Comparison of ENCODE assay signal across 24 mouse cellular contexts in genomic region chr12:118521770-118522169, GRCm38 (mm10).
DNase-seq lines count a peak whose midpoint lies in the region; ATAC-seq and TF ChIP-seq lines count a peak whose summit lies in the region.
"Had no signal": no experiment of that assay in that cellular context is flagged by ENCODE, and none has a peak within 500 bp of the region (broad histone marks: within the 10 kb centered on the region; RNA-seq: fewer than 3 reads in every experiment).

No protein-coding gene starts in this region.

- ATAC-seq in forebrain, embryonic 11.5 days (replicated peaks; ENCODE audit: low FRiP score): peak; percentile 22; the same call in 1 of the 2 replicates
- no peak for ATAC-seq in forebrain, embryonic 16.5 days
- peak; percentile 56; the same call in 1 of the 2 replicates for ATAC-seq in embryonic facial prominence, embryonic 12.5 days (ENCODE audit: insufficient number of reproducible peaks, insufficient read depth, low FRiP score, low TSS enrichment)
- peak; percentile 34; the same call in 1 of the 2 replicates for ATAC-seq in midbrain, postnatal 0 days (ENCODE audit: low FRiP score)
- ATAC-seq: intestine, postnatal 0 days; liver, postnatal 0 days had no signal

- intact Hi-C loops in left cerebral cortex, postnatal 4 days (cut with DNase I): no loop called here
- intact Hi-C loops in left cerebral cortex, postnatal 25 days (cut with DNase I): no loop called here

- peak overlapping the region; percentile 57 for H3K27ac ChIP-seq in forebrain, embryonic 11.5 days (ENCODE audit: low read depth, low read length)
- no peak overlapping the region for H3K27ac ChIP-seq in forebrain, embryonic 16.5 days (ENCODE audit: low read length)
- H3K27ac ChIP-seq in embryonic facial prominence, embryonic 12.5 days: no peak overlapping the region
- peak overlapping the region; percentile 42; the same call in 1 of the 2 replicates for H3K27ac ChIP-seq in midbrain, embryonic 10.5 days (replicated peaks)
- H3K27ac ChIP-seq in midbrain, postnatal 0 days (ENCODE audit: low read depth, low read length): no peak overlapping the region
- H3K27ac ChIP-seq: heart, adult 2 months; kidney, embryonic 15.5 days; neural tube, embryonic 13.5 days had no signal

- no peak overlapping the region for H3K4me2 ChIP-seq in forebrain, embryonic 11.5 days (ENCODE audit: low read depth, low read length, severe bottlenecking)
- no peak overlapping the region for H3K4me2 ChIP-seq in forebrain, embryonic 16.5 days (ENCODE audit: low read length)
- no peak overlapping the region for H3K4me2 ChIP-seq in embryonic facial prominence, embryonic 12.5 days (replicated peaks)
- no peak overlapping the region for H3K4me2 ChIP-seq in midbrain, postnatal 0 days (ENCODE audit: low read depth, low read length, poor library complexity, severe bottlenecking)
- H3K4me2 ChIP-seq: kidney, embryonic 15.5 days; neural tube, embryonic 13.5 days had no signal

- DNase-seq in forebrain, embryonic 11.5 days (ENCODE audit: low spot score): no peak
- DNase-seq in midbrain, embryonic 10.5 days (ENCODE audit: low spot score): no peak
- peak; percentile 2 for DNase-seq in midbrain, postnatal 0 days (ENCODE audit: low spot score)
- no peak for DNase-seq in left cerebral cortex, postnatal 4 days
- DNase-seq in left cerebral cortex, postnatal 25 days (ENCODE audit: low spot score in 2 of 2): no peak
- no peak for DNase-seq in kidney, postnatal 14 days
- DNase-seq: adrenal gland, postnatal 25 days; cerebellum, adult 11 months; cerebellum, postnatal 14 days; embryo, embryonic 11 days; gastrocnemius, postnatal 14 days; heart, adult 2 months; layer of hippocampus, postnatal 36 days; liver, postnatal 0 days; lung, postnatal 14 days; spleen, adult 18-20 months; thymus, postnatal 36 days had no signal

- H3K9ac ChIP-seq in forebrain, embryonic 11.5 days (ENCODE audit: low read length): no peak overlapping the region
- no peak overlapping the region for H3K9ac ChIP-seq in forebrain, embryonic 16.5 days (replicated peaks; ENCODE audit: low read depth, low read length)
- no peak overlapping the region for H3K9ac ChIP-seq in embryonic facial prominence, embryonic 12.5 days
- no peak overlapping the region for H3K9ac ChIP-seq in midbrain, postnatal 0 days (replicated peaks; ENCODE audit: low read length, poor library complexity, severe bottlenecking)
- H3K9ac ChIP-seq: kidney, embryonic 15.5 days; liver, postnatal 0 days; neural tube, embryonic 13.5 days had no signal

- no peaks in the 10 kb centered on the region for H3K9me3 ChIP-seq in forebrain, embryonic 11.5 days (ENCODE audit: control insufficient read depth, low read length)
- no peaks in the 10 kb centered on the region for H3K9me3 ChIP-seq in forebrain, embryonic 16.5 days (ENCODE audit: control insufficient read depth, low read length)
- H3K9me3 ChIP-seq in embryonic facial prominence, embryonic 12.5 days: no peaks in the 10 kb centered on the region
- H3K9me3 ChIP-seq in midbrain, embryonic 10.5 days (replicated peaks): no peaks in the 10 kb centered on the region
- H3K9me3 ChIP-seq in midbrain, postnatal 0 days (ENCODE audit: low read length): no peaks in the 10 kb centered on the region
- H3K9me3 ChIP-seq: G1E; kidney, embryonic 15.5 days; neural tube, embryonic 13.5 days had no signal

- no peaks in the 10 kb centered on the region for H3K36me3 ChIP-seq in forebrain, embryonic 11.5 days (ENCODE audit: control insufficient read depth, insufficient read depth, low read length)
- H3K36me3 ChIP-seq in forebrain, embryonic 16.5 days (ENCODE audit: control insufficient read depth, insufficient read depth): no peaks in the 10 kb centered on the region
- no peaks in the 10 kb centered on the region for H3K36me3 ChIP-seq in embryonic facial prominence, embryonic 12.5 days
- H3K36me3 ChIP-seq in midbrain, embryonic 10.5 days: no peaks in the 10 kb centered on the region
- no peaks in the 10 kb centered on the region for H3K36me3 ChIP-seq in midbrain, postnatal 0 days (ENCODE audit: insufficient read depth, low read length)
- H3K36me3 ChIP-seq: G1E; kidney, embryonic 15.5 days; neural tube, embryonic 13.5 days had no signal

- H3K27me3 ChIP-seq in forebrain, embryonic 11.5 days (ENCODE audit: control insufficient read depth, insufficient read depth, low read length): no peaks in the 10 kb centered on the region; the same call in 1 of the 2 replicates
- H3K27me3 ChIP-seq in forebrain, embryonic 16.5 days (replicated peaks; ENCODE audit: control insufficient read depth, insufficient read depth, low read length): no peaks in the 10 kb centered on the region
- no peaks in the 10 kb centered on the region for H3K27me3 ChIP-seq in embryonic facial prominence, embryonic 12.5 days
- peaks cover 51% of the 10 kb centered on the region for H3K27me3 ChIP-seq in midbrain, embryonic 10.5 days (ENCODE audit: low read depth, poor library complexity, severe bottlenecking)
- H3K27me3 ChIP-seq in midbrain, postnatal 0 days (ENCODE audit: insufficient read depth, low read length): no peaks in the 10 kb centered on the region

- WGBS in forebrain, embryonic 11.5 days: 21% methylated on average over 2 of the region's 2 CpGs
- 29% methylated on average over 2 of the region's 2 CpGs for WGBS in forebrain, embryonic 16.5 days
- WGBS in embryonic facial prominence, embryonic 12.5 days: 50% methylated on average over 2 of the region's 2 CpGs
- 54% methylated on average over 2 of the region's 2 CpGs for WGBS in midbrain, embryonic 10.5 days
- WGBS in midbrain, postnatal 0 days: 27% methylated on average over 2 of the region's 2 CpGs

- TF ChIP-seq CTCF in midbrain, postnatal 0 days (IDR thresholded peaks at IDR 0.05): no peak

- peaks cover 17% of the 10 kb centered on the region for H3K4me1 ChIP-seq in forebrain, embryonic 11.5 days (replicated peaks; ENCODE audit: control insufficient read depth, insufficient read depth, low read length)
- H3K4me1 ChIP-seq in forebrain, embryonic 16.5 days (replicated peaks; ENCODE audit: control insufficient read depth, insufficient read depth, low read length): peaks cover 8% of the 10 kb centered on the region; the same call in 1 of the 2 replicates
- H3K4me1 ChIP-seq in embryonic facial prominence, embryonic 12.5 days: peaks cover 7% of the 10 kb centered on the region; the same call in 1 of the 2 replicates
- H3K4me1 ChIP-seq in midbrain, embryonic 10.5 days: peaks cover 47% of the 10 kb centered on the region
- H3K4me1 ChIP-seq in midbrain, postnatal 0 days (ENCODE audit: insufficient read depth, low read length): peaks cover 4% of the 10 kb centered on the region
- H3K4me1 ChIP-seq: kidney, embryonic 15.5 days had no signal

- no peak overlapping the region for H3K4me3 ChIP-seq in forebrain, embryonic 11.5 days (ENCODE audit: low read depth, low read length)
- H3K4me3 ChIP-seq in forebrain, embryonic 16.5 days (replicated peaks; ENCODE audit: low read length): no peak overlapping the region
- H3K4me3 ChIP-seq in embryonic facial prominence, embryonic 12.5 days: no peak overlapping the region
- no peak overlapping the region for H3K4me3 ChIP-seq in midbrain, embryonic 10.5 days
- no peak overlapping the region for H3K4me3 ChIP-seq in midbrain, postnatal 0 days (ENCODE audit: low read depth, low read length)
- H3K4me3 ChIP-seq: erythroblast, embryonic 14.5 days; heart, adult 2 months; kidney, embryonic 15.5 days; neural tube, embryonic 13.5 days had no signal

Comparison
In these comparisons a context has a peak if more than half of its experiments do, and no peak if none do; other contexts are left out.
1. H3K27ac ChIP-seq: peak in forebrain, embryonic 11.5 days (single experiment) and midbrain, embryonic 10.5 days (single experiment); none in forebrain, embryonic 16.5 days (single experiment), embryonic facial prominence, embryonic 12.5 days (single experiment) and midbrain, postnatal 0 days (single experiment).